Mouse (Mus musculus): ENCODE measurements at regions not wholly inside any gene's neighbourhood (a gene's known extent, or its start where the extent isn't known, plus 50 kb on each side); places are given as distances from the start of the nearest gene placed in this dataset.
"Not testable (repeated sequence)": the region's sequence is repeated elsewhere in the genome, so short reads cannot be mapped to it uniquely, and the experiment has no call there.

DNA sequence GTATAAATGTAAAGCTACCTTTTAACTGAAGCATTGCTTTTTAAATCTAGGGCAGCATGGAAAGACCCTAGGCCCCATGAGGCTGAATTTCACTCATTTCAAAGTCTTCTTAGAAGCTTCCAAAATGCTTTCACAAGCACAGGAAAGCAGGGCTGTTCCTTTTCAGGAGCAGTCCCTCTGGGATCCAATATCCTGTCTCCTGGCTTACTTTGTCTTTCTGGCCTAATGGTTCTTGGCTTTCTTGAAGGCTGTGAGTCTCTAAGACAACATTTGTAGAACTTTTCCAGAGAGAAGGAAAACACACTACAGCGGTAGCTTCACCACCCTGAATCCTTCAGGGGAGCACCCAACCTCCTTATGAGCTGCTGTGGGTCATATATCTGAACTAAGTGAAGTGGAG, 157.2 kb upstream of the Klf4 start:
- DNase-seq (ENCODE audit: low spot score), result no peak

DNA sequence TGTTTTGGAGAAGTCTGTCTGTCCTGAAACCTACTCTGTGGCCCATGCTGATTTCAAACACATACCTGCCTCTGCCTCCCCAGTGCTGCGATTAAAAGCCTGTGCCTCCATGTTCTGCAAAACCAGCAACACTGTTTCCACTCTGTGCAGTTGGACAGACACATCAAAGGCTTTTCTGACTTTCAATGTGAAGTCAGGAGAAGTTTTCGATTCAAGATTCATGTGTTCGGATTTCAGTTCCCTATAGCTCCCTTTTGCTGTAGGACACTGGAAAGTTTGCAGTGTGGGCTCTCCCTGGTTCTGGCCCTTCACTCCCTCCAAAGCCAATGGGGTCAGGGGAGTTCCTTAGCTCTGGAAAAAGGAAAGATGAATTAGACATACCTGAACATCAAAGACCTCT, 154.5 kb upstream of the Klf4 start:
- DNase-seq (ENCODE audit: low spot score), result no peak

DNA sequence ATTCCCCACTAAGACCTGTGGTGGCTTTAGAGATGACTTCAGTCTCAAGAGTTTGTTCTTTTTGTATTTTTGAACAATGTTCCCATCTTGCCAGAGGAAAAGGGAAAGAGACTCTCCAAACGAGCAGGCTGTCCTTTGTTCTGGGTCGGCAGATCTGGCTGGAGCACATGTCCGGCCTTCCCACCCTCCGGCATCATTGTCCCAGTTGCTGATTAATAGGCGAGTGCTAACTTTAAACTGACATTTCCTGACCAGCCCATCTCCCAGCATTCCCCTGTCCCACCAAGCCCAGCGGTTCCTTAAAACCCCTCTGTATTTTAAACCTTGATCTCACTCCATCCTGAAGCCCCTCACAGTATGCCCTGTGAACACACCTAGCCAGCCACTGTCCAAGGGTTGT, 140.0 kb upstream of the Klf4 start:
- no peak for DNase-seq (ENCODE audit: low spot score)

DNA sequence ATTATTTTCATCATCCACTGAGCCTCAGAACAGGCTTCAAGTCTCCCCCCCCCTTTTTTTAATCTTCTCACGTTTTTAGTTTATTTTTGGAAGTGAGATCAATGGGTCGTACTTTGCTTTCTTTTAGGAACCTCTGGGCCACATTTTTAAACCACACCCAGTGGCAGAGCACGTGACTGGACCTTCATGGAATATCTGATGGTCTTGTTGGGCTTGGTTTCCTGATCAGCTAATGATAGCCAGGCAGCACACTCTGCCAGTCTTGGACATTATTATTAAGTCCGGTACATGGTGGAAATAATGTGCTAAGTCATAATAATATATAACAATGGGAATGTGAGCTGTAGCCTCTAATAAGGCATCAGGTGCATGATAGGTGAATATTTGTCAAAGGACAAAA, 138.0 kb upstream of the Klf4 start:
- no peak for DNase-seq (ENCODE audit: low spot score)

DNA sequence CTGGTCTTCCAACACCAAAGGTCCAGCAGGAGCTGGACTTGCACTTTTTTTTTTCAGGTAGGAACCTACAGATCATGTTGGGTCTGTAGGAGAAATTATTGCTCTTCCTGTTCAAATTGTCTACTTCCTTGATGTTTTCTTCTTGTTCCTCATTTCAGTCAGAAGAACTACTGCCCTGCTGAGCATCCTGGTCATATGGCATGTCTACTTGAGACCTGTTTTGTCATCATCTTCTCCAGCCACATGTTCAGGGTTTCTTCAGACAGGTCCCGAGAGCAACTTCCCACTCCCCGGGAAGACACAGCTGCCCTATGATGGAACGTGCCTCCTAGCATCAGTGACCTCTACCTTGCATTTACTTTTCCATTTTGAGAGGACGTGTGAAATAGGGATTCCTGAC, 132.6 kb upstream of the Klf4 start:
- no peak for DNase-seq (ENCODE audit: low spot score)

DNA sequence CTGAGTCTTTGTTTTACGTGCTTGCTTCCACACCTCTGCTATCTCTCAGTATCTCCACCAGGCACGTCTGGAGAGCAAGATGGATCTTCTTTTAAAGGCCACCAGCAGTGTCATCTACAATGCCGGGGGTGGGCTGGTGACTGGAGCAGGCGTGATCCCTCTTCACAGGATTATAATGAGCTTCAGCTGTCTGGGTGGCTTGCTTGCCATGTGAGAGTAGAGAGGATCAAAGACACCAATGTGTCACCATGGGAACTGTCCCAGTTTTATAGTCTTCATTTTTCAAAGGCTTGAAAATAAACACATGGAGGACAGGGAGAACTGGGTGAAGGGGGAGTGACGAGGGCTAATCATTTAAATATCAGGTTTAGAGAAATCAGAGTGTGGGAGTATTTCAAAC, 131.6 kb upstream of the Klf4 start:
- DNase-seq (ENCODE audit: low spot score), result no peak

DNA sequence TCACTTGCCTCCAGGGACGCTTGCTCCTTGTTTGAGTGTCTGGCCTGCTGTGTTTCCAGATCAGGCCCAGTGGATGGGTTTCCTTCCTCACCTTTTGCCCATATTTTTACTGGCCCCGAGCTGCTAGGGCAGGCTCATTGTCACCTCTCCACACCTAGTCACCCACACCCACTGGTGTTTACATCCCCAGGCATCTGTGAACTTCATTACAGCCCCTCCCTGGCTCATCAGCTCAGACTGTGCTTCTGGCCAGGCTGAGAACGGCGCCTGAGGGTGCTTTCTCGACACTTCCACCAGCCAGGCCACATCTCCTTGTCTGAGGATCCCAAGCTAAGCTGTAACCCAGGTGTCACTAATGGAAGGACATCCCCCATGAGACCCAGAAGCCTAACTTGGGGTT, 129.8 kb upstream of the Klf4 start:
- no peak for DNase-seq (ENCODE audit: low spot score)

DNA sequence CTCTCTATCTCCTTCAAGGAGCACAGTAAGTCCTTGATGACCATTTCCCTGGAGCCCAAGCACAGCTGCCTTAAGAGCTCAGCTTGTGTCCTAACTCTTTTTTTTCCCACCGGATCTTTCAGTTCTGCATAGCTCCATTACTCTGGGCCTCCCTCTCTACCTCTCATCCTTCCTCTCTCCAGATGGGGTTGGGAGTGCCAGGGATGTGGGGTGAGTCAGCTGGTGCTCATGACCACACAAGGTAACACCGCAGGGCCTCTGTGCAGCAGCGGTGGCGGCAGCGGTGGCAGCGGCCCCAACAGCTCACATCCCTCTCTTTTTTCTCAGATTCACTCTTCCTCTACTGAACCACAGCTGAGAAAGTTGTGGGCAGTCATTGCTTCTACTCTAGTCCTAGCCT, 126.6 kb upstream of the Klf4 start:
- no peak for DNase-seq (ENCODE audit: low spot score)

DNA sequence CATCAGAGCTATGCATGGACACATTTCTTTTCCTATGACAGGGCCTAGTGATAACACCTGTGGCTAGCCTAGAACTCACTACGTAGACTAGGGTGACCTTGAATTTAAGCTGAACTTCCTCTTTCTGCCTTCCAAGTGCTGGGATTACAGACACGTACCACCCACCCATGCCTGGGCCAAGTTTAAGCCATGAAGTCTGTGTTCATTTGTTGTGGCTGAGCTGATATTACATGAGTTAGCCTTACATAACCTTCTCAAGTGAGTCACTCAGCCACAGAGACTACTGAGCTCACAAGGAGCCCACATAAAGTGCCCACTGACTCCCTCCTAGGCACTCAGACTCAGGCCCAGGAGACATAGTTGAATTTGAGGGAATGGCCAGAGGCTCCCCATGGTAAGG, 123.1 kb upstream of the Klf4 start:
- no peak for DNase-seq (ENCODE audit: low spot score)

DNA sequence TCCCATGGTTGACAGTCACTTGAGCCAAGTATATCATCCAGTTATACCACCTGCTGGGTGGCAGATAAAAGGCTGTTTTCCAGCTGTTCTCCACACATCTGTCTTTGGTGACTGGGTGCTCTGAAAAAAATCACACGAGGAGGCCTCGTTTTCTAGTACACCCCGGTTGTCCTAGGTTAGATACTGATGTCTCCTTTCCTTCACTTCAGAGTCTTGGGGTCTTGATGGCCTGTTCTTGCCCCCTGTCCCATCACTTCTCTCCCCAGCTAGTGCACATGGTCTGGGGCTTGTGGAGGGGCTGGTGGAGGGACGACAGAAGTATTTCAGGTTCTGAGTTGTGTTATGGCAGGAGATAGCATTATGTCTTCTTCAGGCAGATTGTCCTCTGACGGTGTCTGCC, 120.4 kb upstream of the Klf4 start:
- no peak for DNase-seq (ENCODE audit: low spot score)

DNA sequence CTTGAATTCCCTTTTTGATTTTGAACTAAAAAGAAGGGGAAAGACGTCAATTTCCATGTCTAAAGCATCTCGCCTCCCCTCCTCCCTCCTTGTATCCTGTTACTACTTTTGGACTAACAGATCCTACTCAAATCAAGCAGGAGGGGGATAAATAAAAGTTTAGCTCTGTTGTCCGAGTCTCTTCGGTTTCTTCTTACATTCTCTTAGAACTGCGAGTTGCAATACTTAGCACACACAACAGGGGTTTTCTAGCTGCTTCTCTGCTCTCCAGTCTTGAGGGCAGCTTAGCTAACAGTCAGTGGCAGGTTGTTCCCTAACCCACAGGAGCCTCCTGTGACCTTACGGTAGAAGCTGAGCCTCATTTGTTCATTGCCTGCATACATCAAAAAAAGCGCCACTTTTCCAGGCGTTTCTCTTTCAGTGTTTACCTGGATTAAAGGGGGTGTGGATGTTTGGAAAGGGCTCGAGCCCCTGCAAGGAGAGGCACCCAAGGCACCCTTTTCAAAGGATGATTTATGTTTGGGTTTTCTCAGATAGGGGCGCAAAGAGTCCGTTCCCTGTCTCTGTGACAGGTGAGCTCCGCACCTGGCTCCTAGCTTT, 119.6 kb upstream of the Klf4 start:
- DNase-seq (ENCODE audit: low spot score), result no peak

DNA sequence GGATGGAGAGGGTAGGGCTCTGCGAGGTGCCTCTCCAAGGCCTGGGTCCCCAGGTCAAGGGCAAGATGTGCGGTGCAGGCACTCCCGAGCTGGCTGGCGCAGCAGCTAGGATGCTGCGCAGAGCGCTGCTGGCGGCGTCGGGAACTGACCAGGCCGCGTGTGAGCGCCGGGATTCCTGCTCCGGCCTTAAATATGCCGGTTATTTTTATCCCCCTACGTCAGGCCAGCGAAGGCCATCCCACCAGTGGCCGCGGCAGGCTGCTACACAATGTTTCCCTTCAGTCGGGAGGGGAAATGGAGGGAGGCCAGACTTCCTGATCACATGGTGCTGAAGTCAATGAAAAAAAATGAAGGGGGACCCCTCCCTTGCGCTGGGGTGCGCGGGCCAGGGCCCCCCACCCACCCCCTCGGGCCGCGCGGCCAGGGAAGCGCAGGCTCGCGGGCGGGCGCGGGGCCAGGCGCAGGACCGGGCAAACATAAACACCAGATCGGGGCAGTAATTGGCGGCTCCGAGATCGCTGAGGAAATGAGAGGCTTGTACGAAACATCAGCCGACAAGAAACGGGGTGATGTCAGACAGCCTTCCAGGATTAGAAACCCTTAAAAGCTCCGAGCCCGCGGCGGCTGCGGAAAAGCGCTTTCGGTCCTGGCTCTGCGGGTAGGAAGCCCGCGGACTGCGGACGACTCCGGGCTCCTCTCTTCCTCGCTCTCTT, 118.9 kb upstream of the Klf4 start:
- DNase-seq (ENCODE audit: low spot score), result peak; percentile 75

DNA sequence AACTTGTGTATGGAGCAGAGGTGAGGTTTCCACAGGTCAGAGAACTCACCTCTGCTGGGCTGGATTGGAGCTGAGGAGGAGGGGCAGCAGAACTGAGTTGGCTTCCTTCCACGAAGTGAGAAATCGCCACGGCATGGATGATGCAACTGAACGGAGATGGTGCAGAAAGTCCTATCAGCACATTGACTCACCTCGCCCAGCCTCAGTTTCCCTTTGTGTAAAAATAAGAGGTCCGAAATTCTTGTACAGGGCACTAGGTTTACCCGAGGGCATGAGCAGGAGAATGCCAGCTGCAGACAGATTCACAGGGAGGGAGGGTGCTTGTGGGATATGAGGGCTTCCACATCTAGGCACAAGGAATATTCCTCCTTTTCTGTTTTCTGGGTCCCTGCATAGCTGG, 117.9 kb upstream of the Klf4 start:
- DNase-seq (ENCODE audit: low spot score), result no peak

DNA sequence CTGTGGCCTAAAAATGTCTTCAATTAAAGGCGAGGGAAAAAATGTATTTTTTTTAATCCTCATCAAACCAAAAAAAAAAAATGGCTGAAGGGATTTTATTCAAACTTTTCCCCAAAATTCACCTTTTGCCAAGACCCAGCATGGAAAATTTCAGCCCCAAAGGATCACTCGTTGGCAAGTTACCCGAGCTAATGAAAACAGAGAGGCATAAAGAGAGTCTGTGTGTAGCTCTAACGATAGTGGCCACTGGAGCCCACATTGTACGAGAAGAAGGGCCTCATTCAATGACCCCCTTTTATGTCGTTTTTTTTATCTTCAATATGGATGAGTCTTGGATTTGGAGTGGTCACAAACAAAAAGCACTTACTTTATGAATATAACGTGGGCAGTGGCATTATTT, 116.1 kb upstream of the Klf4 start:
- DNase-seq (ENCODE audit: low spot score), result no peak

DNA sequence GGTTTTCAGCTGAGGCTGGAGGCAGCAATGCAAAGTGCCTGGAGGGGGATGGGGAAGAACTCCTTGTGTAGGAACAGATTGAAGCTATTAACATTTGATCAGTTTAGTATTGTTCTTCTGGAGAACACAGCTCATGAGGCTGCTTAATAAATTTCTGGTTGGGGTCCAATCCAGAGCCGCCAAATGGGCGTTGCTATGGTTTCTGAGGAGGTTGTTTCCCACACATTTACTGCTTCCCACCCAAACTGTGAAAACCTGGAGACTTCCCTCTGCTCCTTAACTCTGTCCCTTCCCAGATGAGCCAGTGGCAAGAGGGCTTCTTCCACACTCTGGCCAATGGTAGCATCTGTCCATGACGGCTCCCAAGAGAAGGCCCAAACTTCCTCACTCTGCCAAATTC, 113.2 kb upstream of the Klf4 start:
- DNase-seq (ENCODE audit: low spot score), result no peak

DNA sequence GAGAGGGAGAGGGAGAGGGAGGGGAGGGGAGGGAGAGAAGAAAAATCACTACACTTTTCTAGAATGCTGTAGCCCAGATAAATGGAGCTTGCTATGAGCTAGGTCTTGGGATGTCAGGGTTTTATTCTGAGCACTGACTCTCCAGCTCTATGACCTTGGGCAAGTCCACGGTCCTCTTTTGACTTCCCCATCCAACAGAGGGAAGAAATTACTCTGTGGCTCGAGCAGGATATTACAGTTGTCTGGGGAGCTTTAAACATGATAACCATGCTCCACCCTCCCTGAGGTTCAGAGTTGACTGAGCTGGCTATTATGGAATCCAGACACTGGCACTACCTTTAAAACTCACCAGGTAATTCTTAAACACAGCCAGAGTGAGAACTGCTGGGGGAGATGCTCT, 112.6 kb upstream of the Klf4 start:
- DNase-seq (ENCODE audit: low spot score), result no peak

DNA sequence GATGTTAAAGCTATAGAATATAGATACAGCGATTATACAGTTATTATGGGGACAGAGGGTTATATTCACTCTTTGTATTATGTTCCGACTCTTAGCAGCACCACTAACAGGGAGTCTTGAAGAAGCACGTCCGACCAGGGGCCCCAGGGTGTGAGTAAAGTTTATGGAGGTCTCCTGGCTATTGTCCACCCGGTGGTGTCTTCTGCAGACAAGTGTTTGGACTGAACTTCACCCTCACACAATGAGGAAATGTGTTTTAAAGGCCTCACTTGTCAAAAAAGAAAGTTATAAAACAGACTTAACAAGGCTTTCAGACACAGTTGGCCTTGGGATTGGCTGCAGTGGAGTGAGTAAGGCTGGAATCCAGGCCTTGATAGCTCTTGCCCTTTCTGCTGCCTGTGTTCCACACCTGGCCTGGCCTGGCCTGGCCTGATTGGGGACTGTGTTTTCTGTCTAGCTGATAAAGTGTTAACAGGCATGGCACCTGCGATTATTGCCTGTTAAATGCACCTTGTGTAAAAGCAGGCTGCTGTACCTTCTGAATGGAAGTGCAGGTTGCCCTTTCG, 102.8 kb upstream of the Klf4 start:
- no peak for DNase-seq (ENCODE audit: low spot score)

DNA sequence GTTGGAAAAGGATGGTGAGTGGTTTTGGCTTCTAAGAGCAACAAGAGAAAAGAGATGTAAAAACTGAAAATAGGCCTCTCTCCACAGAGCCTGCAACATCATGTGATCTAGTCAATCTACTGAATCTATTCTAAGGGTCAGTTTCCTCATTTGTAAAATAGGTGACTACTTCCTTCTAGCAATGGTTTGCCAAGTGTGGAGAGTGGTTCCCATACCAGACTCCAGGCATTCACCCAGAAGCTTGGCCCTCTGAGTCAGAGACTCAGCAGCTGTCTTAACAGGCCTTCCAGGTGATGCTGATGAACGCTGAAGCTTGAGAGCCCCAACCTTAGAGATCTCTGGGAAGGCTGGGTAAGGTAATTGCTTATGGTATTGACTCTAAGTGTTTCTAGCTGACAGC, 98.9 kb upstream of the Klf4 start:
- no peak for DNase-seq (ENCODE audit: low spot score)

DNA sequence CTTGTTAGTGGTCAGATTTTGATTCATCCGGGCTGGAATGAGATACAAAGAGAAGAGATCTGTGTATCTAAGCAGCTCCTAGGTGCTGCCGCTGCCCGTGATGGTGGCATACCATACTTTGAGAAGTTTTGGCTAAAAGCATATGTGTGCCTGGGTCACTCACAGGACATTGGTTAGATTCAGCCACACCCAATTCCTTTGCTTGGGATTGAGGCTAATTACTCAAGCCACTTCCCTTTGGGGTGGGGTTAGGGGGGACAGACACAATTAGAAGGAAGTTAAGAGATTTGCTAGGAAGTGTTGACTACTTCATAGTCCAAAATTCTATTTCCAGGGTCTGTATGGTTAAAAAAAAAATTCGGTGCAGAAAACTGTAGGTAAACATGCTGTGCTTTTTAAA, 97.9 kb upstream of the Klf4 start:
- DNase-seq (ENCODE audit: low spot score), result not testable (repeated sequence)

DNA sequence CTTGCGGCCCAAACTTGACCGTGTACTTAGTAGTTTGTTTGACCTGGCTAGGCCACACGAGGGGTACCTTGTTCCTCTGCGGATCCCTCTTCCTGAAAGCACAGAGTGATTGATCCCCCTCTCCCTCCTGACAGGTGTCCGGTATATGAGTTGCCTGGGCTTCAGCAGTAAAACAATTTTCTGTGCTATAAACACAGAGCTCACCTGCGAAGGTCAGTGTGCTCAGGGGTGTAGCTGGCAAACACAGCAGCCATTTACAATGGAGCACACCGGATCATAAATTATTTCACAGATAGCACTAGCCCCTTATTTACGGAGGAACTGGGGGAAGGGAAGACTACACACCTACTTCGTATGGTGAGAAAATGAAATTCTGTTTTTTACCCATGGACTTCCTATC, 92.5 kb upstream of the Klf4 start:
- DNase-seq (ENCODE audit: low spot score), result no peak

DNA sequence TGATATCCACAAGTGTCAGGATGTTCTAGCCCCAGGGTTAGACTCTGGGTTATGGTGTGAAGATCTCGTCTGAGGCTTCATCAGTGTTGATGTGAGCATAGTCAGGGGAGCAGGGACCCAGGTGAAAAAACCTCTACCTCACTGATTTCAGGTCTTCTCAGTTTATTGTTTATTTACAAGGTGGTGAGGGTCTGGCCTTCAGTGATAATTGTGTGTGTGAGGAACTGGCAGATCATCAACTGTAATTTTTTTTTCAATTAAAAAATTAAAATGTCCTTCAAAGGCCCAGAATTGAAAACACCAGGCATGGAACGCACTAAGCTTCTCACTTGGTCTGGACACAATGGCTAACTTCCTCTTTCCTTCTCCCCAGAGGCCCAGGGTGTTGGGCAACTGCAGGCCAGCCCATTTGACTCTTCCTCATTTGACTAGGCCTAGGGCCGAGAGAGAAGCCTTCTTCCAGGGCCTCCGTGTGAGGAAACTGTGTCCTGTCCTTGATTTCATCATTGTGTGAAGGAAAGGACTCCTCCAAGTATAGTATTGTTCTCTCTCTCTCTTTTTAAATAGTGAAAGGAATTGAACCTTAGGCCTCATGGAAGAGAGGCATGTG, 91.0 kb upstream of the Klf4 start:
- DNase-seq (ENCODE audit: low spot score), result no peak

DNA sequence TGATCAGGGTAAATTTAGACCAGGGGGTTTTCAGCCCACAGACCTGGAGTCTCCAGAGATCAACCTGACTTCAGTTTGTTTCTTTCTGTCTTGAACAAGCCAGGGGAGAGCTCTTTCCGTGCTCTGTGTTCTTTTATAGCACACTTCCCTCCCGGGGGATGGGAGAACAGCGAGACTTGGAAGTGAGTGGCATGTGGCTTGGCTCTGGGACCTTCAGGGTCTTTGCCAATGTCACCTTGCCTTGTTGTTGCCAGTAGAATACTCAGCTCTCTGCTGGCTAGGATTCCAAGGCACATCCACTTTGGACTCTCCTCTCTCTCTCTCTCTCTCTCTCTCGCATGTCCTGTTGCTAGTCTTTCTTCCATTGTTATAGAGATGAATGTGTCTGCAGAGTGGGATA, 90.4 kb upstream of the Klf4 start:
- no peak for DNase-seq (ENCODE audit: low spot score)

DNA sequence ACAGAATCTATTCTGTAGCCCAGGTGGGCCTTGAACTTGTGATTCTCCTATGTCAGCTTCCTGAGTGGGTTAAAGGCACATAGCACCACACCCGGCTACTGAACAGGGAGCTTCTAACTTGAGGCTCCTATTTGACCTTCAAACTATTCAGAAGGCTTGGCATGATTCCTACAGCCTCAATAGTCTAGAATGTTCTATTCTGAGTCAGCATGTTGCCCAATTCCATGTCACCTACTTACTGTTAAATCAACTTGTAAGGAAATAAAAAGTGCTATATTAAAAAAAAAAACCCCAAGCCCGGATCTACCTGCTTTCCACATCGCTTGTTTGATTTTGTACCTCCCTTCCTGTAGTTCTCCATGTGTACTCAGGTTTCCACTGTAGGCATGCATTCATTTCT, 87.6 kb upstream of the Klf4 start:
- DNase-seq (ENCODE audit: low spot score), result no peak

DNA sequence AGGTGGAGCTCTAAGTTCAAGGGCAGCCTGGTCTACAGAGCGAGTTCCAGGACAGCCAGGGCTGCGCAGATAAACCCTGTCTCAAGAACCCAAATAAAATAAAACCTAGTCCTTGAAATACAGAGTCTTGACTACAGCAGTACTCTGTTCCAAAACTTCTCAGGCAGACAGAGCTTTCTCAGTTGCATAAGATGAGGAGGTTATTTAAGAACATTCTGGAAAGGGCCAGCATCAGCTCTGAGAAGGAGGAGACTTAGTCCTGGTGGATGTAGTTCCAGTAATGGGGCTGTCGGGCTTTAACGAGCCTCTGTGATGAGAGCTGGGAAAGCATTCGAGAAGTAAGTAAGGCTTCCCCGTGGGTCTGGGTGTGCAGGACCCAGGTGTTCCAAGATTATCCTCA, 83.5 kb upstream of the Klf4 start:
- DNase-seq (ENCODE audit: low spot score), result no peak
